Mouse (Mus musculus) E14TG2a.4 (cell line): Measurements from ENCODE around the gene Ninj1.

Source experiments
- H3K27me3 ChIP-seq: 2 replicates; pipeline ENCODE4 v1.6.1; 2014; ENCODE audit warnings: low read length, control low read depth; ENCODE audit not compliant: insufficient read depth
- H3K36me3 ChIP-seq: 2 replicates; pipeline ENCODE4 v1.6.1; 2014; ENCODE audit warnings: low read length, control low read depth; ENCODE audit not compliant: insufficient read depth
- H3K4me1 ChIP-seq: replicated peaks from 2 replicates; pipeline ENCODE4 v1.6.1; 2014; ENCODE audit warnings: low read depth, low read length, control low read depth
- H3K4me3 ChIP-seq: replicated peaks from 2 replicates; pipeline ENCODE4 v1.5.1; 2014; ENCODE audit warnings: mild to moderate bottlenecking, low read length
- H3K9me3 ChIP-seq: 2 replicates; pipeline ENCODE4 v1.6.1; 2014; ENCODE audit warnings: low read length, control low read depth
- CTCF ChIP-seq: conservative IDR thresholded peaks from 2 replicates; pipeline ENCODE4 v1.5.1; 2014; ENCODE audit warnings: low read length
- NANOG ChIP-seq: IDR thresholded peaks from 2 replicates; pipeline ENCODE4 v1.6.1; 2014; ENCODE audit warnings: borderline replicate concordance, low read length, mixed read lengths
- POU5F1 ChIP-seq: IDR thresholded peaks from 2 replicates; pipeline ENCODE4 v1.6.1; 2014; ENCODE audit warnings: low read length, borderline replicate concordance

Gene Ninj1

DNA sequence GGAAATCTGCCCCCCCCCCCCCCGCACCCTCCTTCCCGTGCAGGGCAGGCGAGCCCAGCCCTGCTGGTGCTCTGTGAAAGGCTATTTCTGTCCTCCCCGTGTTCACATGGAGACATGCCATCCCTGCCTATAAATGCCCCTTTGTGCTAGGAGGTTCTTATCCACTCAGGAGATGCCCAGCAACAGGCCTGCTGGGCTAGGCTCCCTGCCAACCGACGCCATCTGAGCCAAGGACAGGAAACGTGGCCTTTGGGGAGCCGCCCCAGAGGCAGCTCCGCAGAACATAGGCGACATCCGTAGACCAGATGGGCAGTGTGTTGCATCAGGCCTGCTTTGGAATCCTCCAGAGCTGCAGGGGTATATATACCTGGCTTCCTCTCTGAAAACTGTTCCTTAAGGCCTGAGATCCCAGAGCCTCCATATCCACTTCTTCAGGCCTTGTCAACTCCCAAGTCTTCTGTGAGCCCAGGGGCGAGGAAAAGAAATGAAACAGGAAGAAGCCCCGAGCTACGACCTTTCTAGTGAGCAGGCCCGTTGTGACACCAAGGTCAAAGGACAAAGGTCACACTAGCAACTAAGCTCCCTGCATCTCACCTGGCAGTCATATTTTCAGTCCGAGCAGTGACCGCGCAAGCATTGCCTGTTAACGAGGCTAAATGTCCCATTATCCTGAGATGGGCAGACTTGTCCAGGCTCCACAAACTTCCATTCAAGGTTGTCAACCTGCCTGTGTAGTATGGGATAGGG is 8.3 kb upstream of the Ninj1 start:
- Histone ChIP-seq H3K36me3 (no peaks in the 10 kb centered on the region), H3K9me3 (no peaks in the 10 kb centered on the region), H3K4me3 (no peak overlapping the region; the same call in 1 of the 2 replicates), H3K27me3 (peaks cover 17% of the 10 kb centered on the region; the same call in 1 of the 2 replicates), H3K4me1 (peaks cover 41% of the 10 kb centered on the region)
- TF ChIP-seq NANOG (no peak), CTCF (no peak), POU5F1 (no peak)

DNA sequence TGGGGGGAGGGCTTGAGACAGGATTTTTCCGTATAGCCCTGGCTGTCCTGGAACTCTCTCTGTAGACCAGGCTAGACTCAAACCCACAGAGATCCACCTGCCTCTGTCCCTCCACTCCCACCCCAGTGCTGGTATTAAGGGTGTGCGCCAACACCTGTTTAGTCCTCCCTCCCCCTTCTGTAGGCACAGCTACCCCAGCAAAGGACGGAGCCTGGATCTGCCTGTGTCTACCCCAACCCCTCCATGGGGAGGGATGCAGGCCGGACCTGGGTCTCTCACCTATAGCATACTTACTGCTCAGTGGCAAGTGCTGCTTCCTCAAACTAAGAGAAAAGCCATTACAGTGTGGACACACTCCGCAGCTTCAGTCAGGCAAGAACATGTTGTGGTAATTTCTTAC is 7.0 kb upstream of the Ninj1 start:
- TF ChIP-seq CTCF (no peak), POU5F1 (no peak)
- Histone ChIP-seq H3K4me1 (peaks cover 43% of the 10 kb centered on the region), H3K4me3 (no peak overlapping the region), H3K27me3 (peaks cover 20% of the 10 kb centered on the region; the same call in 1 of the 2 replicates), H3K36me3 (no peaks in the 10 kb centered on the region), H3K9me3 (no peaks in the 10 kb centered on the region)

DNA sequence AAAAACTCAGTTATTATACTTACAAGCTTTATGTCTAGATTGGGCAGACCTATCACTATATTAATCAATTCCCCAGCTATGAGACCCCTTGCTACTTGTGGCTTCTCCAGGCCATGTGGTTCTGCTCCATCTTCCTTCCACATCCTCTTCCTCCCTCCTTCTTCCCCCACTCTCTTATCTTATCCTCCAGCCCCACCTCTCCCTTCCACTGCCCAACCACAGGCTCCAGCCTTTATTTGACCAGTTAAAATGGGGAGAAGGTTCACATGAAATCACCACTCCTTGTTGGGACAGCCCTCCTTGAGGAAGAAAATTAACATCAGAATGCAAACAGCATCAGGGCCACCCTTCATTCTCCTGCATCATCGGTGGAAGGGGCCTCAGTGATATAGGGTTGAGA is 6.6 kb upstream of the Ninj1 start:
- Histone ChIP-seq H3K9me3 (no peaks in the 10 kb centered on the region), H3K4me3 (no peak overlapping the region), H3K4me1 (peaks cover 43% of the 10 kb centered on the region), H3K27me3 (peaks cover 23% of the 10 kb centered on the region), H3K36me3 (no peaks in the 10 kb centered on the region)
- no peak for TF ChIP-seq NANOG

DNA sequence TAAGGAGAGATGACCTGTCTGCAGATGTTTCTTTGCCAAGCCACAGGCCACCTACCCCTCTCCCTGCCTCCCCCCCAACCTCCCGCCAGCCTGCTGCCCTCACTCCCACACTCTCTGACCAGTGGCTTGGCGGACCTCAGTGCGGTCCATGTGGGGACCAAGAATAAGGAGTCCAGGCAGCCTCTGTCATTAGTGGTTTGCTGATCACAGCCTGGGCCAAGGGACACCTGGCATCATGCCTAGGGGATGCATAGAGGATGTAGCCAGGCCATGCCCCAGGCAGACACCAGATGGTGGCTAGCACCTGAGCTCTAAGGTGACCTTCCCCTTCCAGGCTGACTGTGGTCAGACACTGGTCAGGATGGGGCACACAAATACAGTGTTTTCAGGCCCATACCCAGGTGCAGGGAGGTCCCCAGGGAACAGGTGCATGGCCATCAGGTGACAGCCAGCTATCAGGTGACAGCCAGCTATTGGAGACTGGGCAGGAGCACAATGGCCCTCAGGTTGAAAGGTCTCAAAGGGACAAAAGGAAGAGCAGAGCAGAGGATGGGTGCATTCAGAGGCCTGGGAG is 5.8 kb upstream of the Ninj1 start:
- Histone ChIP-seq H3K4me3 (no peak overlapping the region), H3K36me3 (no peaks in the 10 kb centered on the region), H3K4me1 (peaks cover 45% of the 10 kb centered on the region), H3K9me3 (no peaks in the 10 kb centered on the region), H3K27me3 (peaks cover 31% of the 10 kb centered on the region)
- TF ChIP-seq POU5F1 (no peak), CTCF (no peak), NANOG (no peak)

DNA sequence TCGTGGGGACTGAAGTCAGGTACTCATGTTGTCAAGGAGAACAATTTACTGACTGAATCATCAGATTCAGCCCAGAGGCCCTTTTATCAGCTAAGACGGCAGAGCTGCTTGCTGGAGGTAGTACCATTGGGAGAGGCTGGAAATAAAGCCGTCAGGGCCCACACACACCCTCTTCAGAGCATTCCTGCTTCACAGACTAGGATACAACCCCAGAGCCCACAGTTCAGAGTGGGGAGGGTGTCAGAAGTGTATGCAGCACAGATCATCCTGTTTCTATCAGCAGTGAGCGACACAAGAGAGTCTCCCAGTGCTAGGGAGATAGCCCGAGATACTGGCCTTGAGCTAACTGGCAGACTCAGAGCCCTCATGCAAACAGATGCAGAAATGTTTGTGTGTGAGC is 4.1 kb upstream of the Ninj1 start:
- Histone ChIP-seq H3K27me3 (peaks cover 40% of the 10 kb centered on the region), H3K4me3 (no peak overlapping the region), H3K36me3 (no peaks in the 10 kb centered on the region), H3K9me3 (no peaks in the 10 kb centered on the region), H3K4me1 (peaks cover 55% of the 10 kb centered on the region)
- TF ChIP-seq NANOG (no peak), POU5F1 (no peak), CTCF (no peak)

DNA sequence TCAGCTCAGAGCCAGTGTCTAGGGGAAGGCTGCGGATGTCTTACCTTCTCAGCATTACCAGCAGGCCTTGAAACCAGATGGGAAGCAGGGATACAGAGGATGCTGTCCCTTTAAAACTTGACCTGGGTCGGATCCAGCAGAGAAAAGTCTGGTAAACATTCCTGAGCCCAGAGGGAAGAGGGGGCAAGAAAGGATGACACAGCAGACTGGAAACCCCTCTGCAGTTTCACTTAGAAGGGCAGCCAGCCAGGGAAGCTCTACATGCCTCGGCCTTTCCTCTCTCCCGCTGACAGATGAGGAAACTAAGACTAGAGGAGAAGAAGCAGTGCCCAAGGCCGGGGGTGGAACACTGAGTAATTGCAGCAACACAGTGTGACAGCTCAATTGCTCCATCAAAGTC is 3.6 kb upstream of the Ninj1 start:
- peaks cover 59% of the 10 kb centered on the region for H3K4me1 ChIP-seq
- no peak for TF ChIP-seq NANOG
- TF ChIP-seq POU5F1, result no peak
- no peak for TF ChIP-seq CTCF
- peaks cover 45% of the 10 kb centered on the region for H3K27me3 ChIP-seq
- no peak overlapping the region for H3K4me3 ChIP-seq
- H3K9me3 ChIP-seq, result no peaks in the 10 kb centered on the region
- no peaks in the 10 kb centered on the region for H3K36me3 ChIP-seq

DNA sequence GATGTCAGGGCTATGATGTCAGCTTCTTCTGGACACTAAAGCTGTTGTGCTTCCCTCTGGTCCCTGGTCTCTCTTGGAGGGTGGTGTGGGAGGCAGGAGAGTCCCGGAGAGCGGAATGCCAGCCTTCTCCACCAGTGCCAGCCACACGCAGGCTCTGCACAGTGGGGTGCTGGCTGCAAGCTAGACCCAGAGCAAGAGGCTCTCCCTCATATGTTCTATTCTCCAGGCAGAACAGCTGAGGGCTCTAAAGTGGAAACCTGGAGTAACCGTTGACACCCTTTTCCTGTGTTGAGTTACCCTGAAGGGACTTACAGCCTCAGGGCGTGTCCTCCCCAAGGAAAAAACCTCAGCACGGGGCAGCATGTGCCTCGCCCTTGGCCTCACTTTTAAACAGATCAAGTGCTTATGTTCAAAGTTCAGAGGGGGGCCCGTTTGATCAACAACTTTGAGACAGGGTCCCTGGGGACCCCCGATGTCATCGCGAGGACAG is 442 bp upstream of the Ninj1 start:
- Histone ChIP-seq H3K36me3 (no peaks in the 10 kb centered on the region), H3K4me3 (peak overlapping the region; percentile 48), H3K9me3 (no peaks in the 10 kb centered on the region), H3K27me3 (peaks cover 49% of the 10 kb centered on the region), H3K4me1 (peaks cover 43% of the 10 kb centered on the region)
- TF ChIP-seq NANOG (no peak), POU5F1 (no peak), CTCF (no peak)

DNA sequence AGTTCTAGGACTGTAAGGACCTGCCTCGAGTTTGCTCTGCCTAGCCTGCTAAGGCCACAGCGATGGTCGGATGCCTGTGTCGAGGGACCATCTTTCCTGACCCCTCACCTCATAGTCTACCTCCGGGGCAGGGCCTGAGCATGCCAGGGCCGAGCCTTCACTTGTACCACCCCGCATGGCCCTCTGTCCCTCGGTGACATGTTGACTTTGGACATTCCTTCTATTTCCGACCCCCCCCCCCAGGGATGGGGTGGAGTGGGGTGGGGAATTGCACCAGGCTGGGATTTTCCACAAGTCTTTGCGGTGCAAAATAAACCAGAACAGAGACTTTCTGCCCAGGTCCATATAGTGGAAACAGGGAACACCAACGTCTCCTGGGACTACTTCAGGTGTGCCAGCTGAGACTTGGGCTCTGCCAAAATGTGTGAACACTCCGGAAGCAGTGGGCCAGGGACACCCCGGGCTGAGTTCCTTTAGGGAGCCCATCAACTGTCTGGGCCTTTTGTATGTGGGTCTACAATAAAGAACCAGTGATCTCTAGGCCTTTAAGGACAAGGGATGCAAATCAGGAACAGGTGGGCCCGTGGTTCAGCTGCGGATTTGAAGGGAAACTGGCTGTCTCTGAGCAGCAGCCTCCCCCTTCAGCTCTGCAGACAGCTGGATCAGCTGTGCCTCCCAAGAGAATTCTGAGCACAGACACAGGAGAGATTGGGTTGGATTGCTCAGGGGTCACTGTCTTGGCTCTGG is 1.1 kb downstream of the Ninj1 start:
- TF ChIP-seq CTCF, result no peak
- Histone ChIP-seq H3K4me3 (peak overlapping the region; percentile 93), H3K4me1 (peaks cover 34% of the 10 kb centered on the region), H3K9me3 (no peaks in the 10 kb centered on the region), H3K36me3 (no peaks in the 10 kb centered on the region), H3K27me3 (peaks cover 40% of the 10 kb centered on the region)
